Mouse (Mus musculus) gastrocnemius, postnatal 10 days (tissue): ENCODE results near the gene Raph1. TPM values are rescaled to one million over a fixed set of nuclear protein-coding genes. Genes with fewer than 3 reads are reported as not detected.

ENCODE experiments used
- DNase-seq: peaks from one replicate; pipeline ENCODE4 v3.0.0; 2021; ENCODE audit warnings: mixed read lengths
- long read RNA-seq, 2 experiments: library from polyadenylated mRNA; stranded (forward); transcript quantifications; one replicate each; pipeline ENCODE4 v2.0.0; 2021
- total RNA-seq, 2 experiments: library from RNA; stranded (reverse); gene quantifications; 2 replicates each; pipeline ENCODE4 v1.2.3; 2021

Raph1 gene
- 10 to 100 TPM; 48.1 to 79.4 TPM for total RNA-seq
- long read RNA-seq, experiment 1, partial matches to known transcripts, result 0 of 2 reads
- long read RNA-seq, experiment 1, other reads (novel, unspliced or antisense), result 2 of 2 reads
- long read RNA-seq, experiment 2, partial matches to known transcripts, result 0 of 2 reads
- long read RNA-seq, experiment 2, other reads (novel, unspliced or antisense), result 2 of 2 reads

GRCm38 (mm10) chr1:60566631-60567311 is at the start of gene Raph1:
Raph1 (minus strand) TSS chr1:60567104.
- peak; percentile 86 for DNase-seq

- no peak for DNase-seq
These were observed 48.8 kb upstream of the Raph1 start for GRCm38 (mm10) chr1:60615703-60616102.

GRCm38 (mm10) chr1:60614902-60615301 is 48.0 kb upstream of the Raph1 start:
- no peak for DNase-seq

- no peak for DNase-seq
These were observed 45.1 kb upstream of the Raph1 start for GRCm38 (mm10) chr1:60611968-60612367.

GRCm38 (mm10) chr1:60610631-60611030 is 43.7 kb upstream of the Raph1 start:
- DNase-seq, result no peak

- no peak for DNase-seq
These were observed 42.3 kb upstream of the Raph1 start for GRCm38 (mm10) chr1:60609011-60609775.

GRCm38 (mm10) chr1:60604481-60605021 is 37.6 kb upstream of the Raph1 start:
- no peak for DNase-seq

GRCm38 (mm10) chr1:60600682-60601081 is 33.8 kb upstream of the Raph1 start:
- no peak for DNase-seq

GRCm38 (mm10) chr1:60599926-60600325 is 33.0 kb upstream of the Raph1 start:
- no peak for DNase-seq

GRCm38 (mm10) chr1:60599013-60599701 is 32.3 kb upstream of the Raph1 start:
- no peak for DNase-seq

- DNase-seq, result no peak
These were observed 29.7 kb upstream of the Raph1 start for GRCm38 (mm10) chr1:60596386-60597320.

GRCm38 (mm10) chr1:60593101-60593500 is 26.2 kb upstream of the Raph1 start:
- DNase-seq, result no peak

GRCm38 (mm10) chr1:60588887-60589629 is 22.2 kb upstream of the Raph1 start:
- DNase-seq, result no peak

GRCm38 (mm10) chr1:60580990-60581389 is 14.1 kb upstream of the Raph1 start:
- DNase-seq, result no peak

- DNase-seq, result no peak
These were observed 13.0 kb upstream of the Raph1 start for GRCm38 (mm10) chr1:60579886-60580285.

- no peak for DNase-seq
These were observed 5.8 kb upstream of the Raph1 start for GRCm38 (mm10) chr1:60572699-60573098.

- no peak for DNase-seq
These were observed 2.8 kb upstream of the Raph1 start for GRCm38 (mm10) chr1:60569741-60570140.

- DNase-seq, result no peak
These were observed 2.3 kb upstream of the Raph1 start for GRCm38 (mm10) chr1:60569210-60569609.

- no peak for DNase-seq
These were observed 417 bp upstream of the Raph1 start for GRCm38 (mm10) chr1:60567321-60567720.

- DNase-seq, result no peak
These were observed 823 bp downstream of the Raph1 start for GRCm38 (mm10) chr1:60565931-60566630.
